Mouse (Mus musculus) left cerebral cortex, adult 9 months (tissue): ENCODE results near the gene Arhgap4.
A peak's percentile ranks its signal among the peaks of the same experiment; 100 is the strongest.

ENCODE experiments used
- DNase-seq, 2 experiments: peaks; one replicate each; pipeline ENCODE4 v3.0.0; 2022; ENCODE audit warnings: low spot score in 2 of 2

Gene Arhgap4

DNA sequence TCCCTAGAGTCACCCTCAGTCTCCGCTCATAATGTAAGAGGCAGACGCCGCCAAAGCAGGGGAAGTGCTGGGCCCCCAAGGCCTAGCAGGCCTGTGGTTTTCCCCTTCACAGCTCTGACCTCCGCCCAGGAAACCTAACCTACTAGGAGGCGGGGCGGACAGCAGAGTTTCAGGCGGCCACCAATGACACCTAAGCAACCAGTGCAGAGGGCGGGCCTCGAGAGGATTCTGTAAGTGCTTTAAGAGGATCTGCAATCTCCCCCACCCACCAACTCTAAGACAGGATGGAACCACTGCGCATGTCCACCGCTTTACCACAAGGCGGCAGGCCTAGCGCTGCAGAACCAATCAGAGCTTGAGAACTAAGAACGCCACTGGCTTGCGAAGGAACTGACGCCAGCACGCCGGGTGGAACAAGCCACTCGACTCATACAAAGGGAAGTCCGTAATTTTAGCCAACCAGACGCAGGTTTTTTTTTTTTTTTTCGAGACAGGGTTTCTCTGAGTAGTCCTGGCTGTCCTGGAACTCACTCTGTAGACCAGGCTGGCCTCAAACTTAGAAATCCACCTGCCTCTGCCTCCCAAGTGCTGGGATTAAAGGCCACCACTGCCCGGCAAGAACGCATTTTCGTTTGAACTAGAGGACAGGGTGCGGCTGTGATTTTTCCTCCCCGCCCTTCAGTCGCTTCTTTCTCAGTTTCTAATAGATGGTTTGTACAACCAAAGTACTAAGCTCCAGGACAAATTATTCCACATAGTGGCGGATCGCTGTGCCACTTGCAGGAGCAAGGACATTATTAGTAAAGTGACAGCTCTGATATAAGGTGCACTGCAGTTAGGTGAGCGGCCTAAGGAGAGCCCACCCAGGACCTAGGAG is 6.6 kb downstream of the Arhgap4 start:
- peak; percentile 88 to 91 for DNase-seq

DNA sequence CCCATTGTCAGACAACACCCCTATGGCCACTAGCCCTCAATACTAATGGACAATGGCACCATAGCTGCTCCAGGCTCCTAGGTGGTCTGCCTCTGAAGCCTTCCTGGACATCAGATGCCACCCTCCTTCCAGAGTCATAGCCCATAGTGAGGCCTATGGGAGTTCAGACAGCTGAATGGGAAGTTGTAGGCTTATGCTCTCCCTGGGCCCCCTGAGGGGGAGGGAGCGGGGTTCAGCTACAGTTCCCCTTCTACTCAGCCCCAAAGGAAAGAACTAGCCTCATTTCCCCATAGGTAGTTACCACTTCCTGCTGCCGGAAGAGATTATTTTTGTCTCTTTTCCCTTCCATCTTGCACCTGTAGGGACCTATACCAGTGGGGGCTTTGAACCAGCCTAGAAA is 10.1 kb downstream of the Arhgap4 start:
- no peak for DNase-seq

DNA sequence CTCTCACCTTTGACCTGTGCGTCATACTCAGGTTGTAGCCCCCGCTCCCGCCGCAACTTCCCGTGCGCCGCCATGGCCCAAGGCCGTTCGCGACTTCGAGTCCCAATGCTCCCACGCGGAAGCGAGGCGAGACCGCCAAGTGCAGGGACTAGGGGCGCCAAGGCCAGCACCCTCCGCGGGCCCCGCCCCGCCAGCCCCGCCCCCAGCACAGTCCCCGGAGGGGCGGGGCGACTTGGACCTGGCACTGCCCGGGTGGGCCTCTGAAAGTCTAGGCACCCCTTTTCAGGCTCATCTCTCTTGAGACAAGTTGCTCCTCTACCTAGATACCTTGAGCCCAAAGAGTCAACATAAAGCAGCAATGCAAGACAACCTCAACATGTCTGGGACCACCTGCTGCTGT is 10.5 kb downstream of the Arhgap4 start:
- DNase-seq, result no peak

DNA sequence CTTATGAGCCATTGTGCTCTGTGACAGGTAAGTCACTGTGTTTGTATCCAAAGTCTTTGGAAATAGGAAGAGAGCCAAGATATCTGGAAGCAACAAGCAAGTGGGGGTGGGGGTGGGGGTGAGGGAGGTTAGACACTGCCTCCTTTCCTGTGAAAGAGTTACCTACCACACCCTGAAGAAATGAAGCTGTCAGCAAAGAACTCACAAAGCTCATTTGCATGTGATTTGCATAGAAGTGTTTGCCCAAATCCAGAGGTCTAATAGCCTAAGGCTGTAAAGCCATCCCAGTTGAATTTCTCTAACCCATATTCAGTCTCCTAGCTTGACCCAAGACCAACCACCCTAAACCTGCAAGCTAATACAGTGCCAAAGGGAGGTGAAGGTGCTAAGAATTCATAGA is 11.2 kb downstream of the Arhgap4 start:
- DNase-seq, result no peak

DNA sequence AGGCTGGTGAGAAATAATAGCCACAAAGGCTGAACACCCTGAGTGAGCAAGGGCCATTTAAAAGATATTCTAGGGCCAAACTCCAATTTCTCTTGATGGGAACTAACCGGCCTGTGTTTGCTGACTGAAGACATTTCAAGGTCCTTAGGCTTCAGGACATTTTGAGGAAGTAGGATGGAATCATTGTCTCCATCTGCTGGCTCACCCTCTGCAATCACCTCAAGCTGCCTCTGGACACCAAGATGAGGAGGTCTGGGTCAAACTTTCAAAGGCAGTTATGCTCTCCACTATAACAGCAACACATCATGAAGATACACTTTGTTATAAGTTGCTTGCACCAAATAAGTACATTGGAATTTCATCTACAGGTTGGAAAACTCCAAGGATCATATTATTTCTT is 11.6 kb downstream of the Arhgap4 start:
- DNase-seq, result no peak

DNA sequence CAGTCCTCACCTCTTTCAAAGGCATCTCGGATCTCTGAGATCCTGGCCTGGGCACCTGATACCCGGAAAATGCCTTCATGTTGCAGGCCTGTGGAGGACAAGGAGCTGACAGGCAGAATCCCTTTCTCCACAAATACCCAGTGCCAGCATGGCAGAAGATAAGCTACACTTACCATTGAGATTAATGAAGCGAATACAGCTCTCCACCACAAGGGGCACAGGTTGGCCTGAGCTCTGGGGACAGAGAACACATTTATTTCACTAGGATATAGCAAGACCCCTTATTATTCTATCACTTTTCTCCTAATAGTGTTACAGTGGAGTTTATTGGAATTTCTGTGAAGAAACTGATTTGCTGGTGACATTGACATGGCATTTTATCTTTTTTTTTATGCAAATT is 23.7 kb downstream of the Arhgap4 start:
- no peak for DNase-seq

DNA sequence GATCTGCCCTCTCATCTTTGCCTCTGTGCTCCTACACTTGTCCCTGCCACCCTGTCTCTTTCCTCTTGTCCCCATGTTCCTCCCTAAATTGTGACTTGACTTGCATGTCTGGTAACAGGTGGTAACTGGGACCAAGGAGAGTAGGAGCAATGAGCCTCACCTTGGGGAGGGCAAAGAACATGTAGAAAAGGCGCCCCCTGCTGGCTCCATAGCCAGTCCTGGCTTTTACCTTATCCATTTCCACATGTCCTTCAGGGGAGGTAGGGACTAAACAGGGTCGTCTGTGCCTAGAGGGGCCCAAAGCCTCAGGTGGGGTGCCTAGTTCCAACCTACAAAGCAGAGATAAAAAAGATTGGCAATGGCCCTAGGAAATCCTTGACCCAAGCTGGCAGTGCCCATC is 26.0 kb downstream of the Arhgap4 start, which contains the start of gene L1cam:
Gene L1cam, minus strand, starts transcription at position 387 of the 400 bp plus-strand sequence.
- DNase-seq, result peak in 1 of 2 experiments; percentile 61

DNA sequence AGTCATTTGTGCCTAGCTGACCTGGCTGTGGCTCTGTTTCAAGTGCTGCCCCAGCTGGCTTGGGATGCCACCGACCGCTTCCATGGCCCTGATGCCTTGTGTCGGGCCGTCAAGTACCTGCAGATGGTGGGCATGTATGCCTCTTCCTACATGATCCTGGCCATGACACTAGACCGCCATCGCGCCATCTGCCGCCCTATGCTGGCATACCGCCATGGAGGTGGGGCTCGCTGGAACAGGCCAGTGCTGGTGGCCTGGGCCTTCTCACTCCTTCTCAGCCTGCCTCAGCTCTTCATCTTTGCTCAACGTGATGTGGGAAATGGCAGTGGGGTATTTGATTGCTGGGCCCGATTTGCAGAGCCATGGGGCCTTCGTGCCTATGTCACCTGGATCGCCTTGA is 28.8 kb downstream of the Arhgap4 start:
- no peak for DNase-seq

DNA sequence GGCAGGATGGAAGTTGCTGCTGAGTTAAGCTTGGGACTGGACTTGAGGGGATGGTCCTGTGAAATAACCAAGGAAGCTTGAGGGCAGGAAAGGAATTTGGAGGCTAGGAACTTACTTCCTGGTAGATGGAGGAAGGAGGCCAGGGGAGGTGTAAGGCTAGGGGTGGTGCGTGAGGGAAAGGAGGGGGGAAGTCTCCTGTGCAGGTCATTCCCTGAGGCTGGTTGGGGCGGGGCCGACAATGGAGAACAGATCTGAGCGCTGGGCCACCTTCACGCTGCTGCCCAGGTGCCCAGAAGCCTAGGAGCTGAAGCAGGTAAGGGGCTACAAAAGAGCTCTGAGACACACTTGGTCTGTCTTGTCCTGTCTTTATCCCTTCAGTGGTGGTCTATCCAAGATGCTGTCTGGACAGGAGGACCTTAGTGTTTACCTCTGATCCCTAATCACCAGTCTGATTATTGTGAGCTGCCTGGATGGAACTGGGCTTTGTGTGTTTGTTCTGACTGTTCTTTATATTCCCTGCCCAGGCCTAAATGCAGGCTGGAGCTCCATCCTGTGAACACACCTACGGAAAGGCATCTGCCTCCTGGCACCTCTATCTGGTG is 30.0 kb downstream of the Arhgap4 start, which contains the start of gene Avpr2:
Gene Avpr2, plus strand, starts transcription at position 552 of the 602 bp plus-strand sequence.
- DNase-seq, result no peak

DNA sequence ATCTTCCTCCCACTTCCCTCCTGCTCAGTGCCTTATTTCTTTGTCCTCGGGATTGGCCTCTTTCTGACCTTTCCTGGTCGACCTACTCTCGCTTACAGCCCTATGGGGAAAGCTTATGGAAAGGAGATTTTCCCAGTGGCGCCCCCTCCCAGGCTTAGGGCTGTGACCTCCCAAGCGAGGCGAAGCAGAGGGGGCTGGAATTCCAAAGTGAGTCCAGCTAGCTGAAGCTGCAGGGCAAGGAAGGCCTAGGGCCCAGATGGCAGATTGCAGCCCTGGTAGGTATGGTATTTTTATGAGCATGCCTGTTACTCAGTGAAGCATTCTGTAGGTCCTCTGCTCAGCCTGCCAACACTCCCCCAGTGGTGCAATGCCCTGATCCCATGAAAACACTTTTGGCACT is 40.2 kb downstream of the Arhgap4 start:
- DNase-seq, result no peak

DNA sequence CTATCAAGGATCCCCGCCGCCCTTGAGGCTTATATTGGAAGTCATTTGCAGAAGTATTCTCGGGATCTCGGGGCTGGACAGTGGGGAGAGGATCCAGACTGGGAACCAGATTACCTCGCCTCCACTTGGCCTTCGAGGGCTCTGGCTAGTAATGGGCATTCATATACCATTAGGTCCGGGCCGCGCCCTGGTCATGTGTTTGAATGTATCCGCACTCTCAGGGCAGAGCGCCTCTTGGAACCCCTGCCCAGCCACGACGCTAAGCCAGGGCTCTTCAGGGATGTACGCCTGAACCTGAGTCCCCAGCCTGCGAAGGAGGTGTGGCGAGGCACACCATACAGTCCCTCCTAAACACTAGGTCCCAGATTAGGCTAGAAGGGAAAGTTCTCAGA is 40.6 kb downstream of the Arhgap4 start:
- no peak for DNase-seq

DNA sequence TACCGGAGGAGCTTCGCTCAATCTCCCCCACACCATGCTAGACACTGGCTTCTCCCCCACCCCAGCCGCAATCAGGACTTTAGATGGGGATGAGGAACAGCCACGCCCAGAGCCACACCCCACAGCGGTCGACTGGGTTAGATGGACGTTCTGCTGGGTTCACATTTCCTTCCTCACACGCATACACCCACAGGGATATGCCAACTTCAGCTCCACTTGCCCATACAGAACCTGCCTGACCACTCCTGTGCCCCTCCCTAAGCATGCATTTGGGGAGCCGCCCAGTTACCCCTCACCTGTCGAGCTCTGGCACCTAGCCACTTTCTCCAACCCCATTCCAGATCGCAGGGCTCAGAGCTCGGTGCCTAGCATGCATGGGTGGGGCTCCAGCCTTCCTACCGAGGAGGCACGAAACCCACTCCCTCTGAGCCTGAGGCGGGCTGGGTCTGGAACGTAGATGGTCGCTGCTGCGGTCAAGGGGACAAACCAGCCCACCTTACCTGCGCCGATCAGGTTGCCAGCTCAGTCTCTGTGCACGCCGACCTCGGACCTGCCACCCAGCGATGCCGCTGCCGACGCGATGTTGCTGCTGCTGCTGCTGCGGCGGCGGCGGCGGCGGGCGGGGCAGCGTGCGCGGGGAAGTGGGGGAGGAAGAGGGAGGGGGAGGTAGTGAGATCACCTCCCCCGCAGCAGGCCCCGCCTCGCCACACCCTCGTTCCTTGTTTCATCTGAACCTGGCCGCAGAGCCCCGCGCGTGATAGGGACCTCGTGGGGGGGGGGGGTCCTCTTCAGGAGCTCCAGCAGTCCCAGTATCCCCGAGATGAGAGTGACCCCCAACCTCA is 41.3 kb downstream of the Arhgap4 start:
- DNase-seq, result no peak

DNA sequence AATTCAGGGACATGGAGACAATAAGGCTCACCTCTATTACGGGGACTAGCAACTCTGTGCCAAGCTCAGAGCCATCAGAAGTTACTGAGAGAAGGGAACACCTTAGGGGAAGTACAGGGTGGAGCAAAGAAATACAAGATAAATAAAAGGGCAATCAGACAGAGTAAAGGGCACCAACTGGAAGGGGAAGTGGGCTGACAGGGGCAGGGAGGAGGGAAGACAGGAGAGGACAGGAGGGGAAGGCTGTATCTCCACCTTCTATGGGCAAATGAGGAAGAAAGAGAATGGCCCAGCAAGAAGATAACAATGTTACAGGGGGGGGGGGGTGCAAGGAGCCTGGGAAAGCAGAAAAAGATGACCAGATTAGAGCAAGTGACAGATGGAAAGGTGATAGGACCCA is 44.7 kb downstream of the Arhgap4 start:
- no peak for DNase-seq

DNA sequence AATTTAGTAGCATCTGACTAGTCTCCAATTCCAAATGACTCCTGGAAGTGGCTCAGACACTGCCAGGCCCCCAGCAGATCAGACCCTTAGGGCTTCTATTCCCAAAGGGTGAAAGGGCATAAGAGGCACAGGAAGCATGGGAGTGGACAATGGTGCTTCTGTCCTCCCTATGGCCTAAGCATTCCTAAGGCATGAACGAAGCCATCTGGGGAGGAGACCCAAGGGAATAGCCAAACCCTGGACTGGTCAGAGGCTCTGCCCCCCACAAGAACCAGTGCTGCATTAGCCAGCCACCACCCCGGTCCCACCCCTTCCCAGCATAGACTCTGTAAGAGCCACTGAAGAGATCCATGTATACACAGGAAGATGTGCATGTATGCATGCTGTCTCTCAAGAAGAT is 45.8 kb downstream of the Arhgap4 start:
- DNase-seq, result no peak

DNA sequence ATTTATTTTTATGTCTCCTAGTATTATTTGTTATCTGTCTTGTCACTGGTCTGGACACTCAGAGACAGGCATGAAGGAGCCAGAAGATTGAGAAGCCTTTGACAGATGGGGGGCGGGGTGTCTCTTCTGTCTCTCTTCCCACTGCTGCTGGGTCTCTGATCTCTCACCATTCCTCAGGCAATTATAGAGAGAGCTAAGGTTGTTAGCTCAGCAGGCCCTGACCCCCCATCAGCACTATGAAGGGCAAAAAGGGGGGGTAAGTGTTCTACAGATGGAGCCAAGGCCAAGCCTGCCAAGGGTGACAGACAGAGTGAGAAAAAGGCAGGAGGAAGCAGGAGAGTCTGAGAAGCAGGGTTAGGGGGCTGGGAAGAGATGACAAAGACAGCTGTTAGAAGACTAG is 49.7 kb downstream of the Arhgap4 start:
- DNase-seq, result no peak

DNA sequence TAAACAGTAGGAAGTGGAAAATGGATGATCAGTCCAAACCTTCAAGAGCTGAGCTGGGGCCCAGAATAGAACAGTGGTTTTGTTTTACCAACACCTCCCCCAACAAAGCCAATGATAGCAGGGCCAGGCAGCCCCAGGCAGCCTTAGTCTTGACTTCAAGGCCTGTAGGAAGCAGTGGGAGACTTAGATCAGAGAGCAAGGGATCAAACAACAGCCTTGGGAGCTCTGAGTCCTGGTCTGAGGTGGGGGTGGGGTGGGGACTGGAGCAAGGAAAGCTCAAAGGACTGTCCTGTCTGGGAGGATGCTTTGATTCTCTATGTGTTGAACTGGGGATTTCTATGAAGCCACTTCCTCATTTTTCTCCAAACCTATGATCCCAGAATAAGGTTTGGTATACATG is 50.2 kb downstream of the Arhgap4 start:
- DNase-seq, result no peak

DNA sequence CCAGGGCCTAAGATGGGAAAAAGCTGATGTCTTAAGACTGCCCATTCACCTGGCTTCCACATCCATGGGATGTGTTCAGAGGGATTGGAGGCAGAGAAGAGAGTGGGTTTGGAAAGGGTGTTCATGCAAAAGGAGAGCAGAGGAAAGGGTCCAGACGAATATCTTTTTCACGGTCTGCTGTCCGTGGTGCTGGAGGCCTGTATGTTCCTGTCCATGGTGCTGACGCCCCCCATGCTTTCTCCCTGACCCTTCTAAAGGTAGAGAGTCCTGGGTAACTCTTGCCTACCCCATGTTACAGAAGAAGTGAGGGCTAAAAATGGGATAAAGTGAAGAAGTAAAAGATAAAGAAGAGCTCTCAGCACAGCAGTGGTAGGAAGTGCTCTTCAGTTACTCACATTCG is 52.3 kb downstream of the Arhgap4 start:
- no peak for DNase-seq

DNA sequence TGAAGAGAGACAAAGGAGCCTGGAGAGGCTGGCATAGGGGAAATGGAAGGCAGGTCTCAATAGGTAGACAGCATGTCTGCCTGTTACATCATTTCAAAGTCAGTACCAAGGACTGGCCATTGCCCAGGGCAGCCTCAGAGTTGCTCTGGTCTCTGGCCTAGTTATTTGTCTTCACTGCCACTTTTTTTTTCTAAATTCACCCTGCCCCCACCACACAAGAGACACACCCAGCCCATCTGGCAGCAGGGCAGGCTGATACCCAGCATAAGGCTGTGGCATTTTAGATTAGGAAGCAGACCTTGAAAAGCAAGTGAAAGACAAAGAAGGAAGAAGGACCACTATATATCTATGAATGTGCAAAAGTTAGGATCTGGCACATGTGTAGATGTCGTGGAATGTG is 53.8 kb downstream of the Arhgap4 start:
- no peak for DNase-seq

DNA sequence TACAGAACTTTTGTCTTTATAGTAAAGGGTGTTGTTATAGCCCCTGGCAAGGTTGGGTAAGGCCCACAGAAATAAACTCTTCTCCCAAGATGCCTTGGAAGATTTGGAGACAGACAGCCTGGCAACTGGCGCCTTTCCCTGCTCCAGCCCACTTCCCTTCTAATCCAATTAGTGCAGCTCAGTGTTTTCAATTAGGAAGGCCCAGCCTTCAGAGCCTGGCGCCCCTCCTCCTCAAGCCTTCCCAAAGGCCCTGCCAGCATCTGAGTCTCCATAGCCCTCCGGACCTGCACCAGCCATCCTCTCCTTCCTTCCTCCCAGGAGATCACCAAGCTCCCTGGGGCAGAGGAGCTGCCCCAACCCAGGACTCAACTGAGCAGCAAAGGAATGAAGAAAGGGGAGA is 54.4 kb downstream of the Arhgap4 start:
- DNase-seq, result no peak

DNA sequence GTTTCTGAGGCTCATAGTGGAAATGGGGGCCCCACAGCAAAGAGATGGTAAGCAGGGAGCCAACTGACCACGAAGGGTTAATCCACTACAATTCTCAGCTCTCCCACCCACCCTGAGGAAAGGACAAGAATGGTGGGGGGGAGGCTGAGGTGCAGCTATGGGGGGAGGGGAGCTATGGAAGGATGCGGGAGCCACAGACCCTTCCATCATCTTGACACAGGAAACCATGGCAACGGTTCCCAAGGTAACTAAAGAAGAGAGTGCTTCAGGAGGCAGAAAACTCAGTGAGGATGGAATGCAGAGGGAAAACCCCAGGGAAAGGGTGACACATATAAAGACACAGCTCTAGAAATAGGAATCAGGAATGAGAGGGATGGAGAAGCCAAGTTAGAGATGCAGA is 57.0 kb downstream of the Arhgap4 start:
- DNase-seq, result no peak

DNA sequence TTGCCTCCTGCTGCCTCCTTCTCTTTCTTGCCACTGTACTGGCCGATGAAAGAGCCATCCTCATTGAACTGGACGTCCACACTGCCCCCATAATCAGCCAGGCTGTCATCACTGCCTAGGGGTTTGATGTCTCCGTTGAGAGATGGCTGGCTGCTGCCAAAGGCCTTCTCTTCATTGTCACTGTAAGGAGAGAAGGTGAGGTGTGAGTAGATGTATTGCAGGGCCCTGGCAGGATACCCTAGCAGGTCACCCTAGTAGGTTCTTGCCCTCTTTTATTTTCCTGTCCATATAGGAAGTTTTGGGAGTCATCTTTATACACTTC is 66.6 kb downstream of the Arhgap4 start:
- no peak for DNase-seq

DNA sequence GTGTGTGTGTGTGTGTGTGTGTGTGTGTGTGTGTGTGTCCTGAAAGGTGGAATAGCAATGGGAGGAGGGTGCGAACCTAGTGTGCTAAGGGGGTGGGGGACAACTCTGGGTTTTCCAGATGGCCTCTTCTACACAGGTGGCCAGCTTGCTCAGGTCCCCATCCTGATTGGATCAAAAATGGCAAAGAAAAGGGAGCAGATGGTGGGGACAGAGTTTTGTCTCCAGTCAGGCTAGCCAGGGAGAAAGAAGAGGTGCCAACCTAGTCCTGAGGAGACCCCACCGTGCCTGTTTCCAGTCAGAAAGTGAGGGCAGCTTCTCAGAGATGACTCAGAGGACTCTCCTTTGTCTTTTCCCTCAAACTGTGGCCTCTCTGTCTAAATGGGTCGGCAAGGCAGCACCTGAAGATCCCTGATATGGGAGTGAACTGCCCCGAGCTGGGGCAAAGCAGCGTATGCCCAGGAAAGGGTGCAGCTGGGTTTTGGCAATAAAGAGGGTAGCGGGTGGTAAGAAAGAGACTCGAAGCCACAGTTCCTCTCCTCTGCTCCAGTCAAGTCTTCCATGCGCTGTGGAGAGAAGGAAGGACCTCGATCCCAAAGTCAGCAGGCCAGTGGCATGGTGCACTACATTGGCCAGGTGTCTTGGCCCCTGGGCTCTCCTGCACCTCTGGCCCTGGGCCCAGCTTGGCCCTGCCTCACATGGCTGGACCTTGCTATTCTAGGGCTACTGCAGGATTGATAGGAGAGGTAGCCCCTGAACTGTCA is 67.2 kb downstream of the Arhgap4 start:
- no peak for DNase-seq
